ENCODE assay signal across 8 mouse cellular contexts in genomic region chr13:107101598-107101997, GRCm38 (mm10).
DNase-seq lines count a peak whose midpoint lies in the region; ATAC-seq and TF ChIP-seq lines count a peak whose summit lies in the region.

No protein-coding gene starts in this region.

- peak overlapping the region; percentile 60; the same call in 1 of the 2 replicates for H3K4me3 ChIP-seq in G1E (ENCODE audit: low read depth, low read length)
- H3K4me3 ChIP-seq in forebrain, embryonic 16.5 days (replicated peaks; ENCODE audit: low read length), result no peak overlapping the region
- H3K4me3 ChIP-seq in lung, embryonic 16.5 days (ENCODE audit: low read length), result no peak overlapping the region; the same call in 1 of the 2 replicates

- H3K27me3 ChIP-seq in G1E (ENCODE audit: insufficient read depth, low read length), result peaks cover 6% of the 10 kb centered on the region; the same call in 1 of the 2 replicates
- H3K27me3 ChIP-seq in forebrain, embryonic 16.5 days (replicated peaks; ENCODE audit: control insufficient read depth, insufficient read depth, low read length), result no peaks in the 10 kb centered on the region
- H3K27me3 ChIP-seq in lung, embryonic 16.5 days (ENCODE audit: control insufficient read depth, insufficient read depth, low read depth, low read length), result no peaks in the 10 kb centered on the region

- no peak for ATAC-seq in G1E (ENCODE audit: extremely low read depth, insufficient number of reproducible peaks, low FRiP score, poor library complexity, severe bottlenecking)
- ATAC-seq in forebrain, embryonic 16.5 days, result peak; percentile 85
- peak; percentile 88 for ATAC-seq in lung, embryonic 16.5 days (ENCODE audit: low read depth)

- no peaks in the 10 kb centered on the region; the same call in 1 of the 2 replicates for H3K9me3 ChIP-seq in G1E (replicated peaks)
- H3K9me3 ChIP-seq in forebrain, embryonic 16.5 days (ENCODE audit: control insufficient read depth, low read length), result no peaks in the 10 kb centered on the region
- H3K9me3 ChIP-seq in lung, embryonic 16.5 days (ENCODE audit: control insufficient read depth, low read length), result no peaks in the 10 kb centered on the region

- H3K36me3 ChIP-seq in G1E (replicated peaks), result no peaks in the 10 kb centered on the region
- no peaks in the 10 kb centered on the region for H3K36me3 ChIP-seq in forebrain, embryonic 16.5 days (ENCODE audit: control insufficient read depth, insufficient read depth)
- H3K36me3 ChIP-seq in lung, embryonic 16.5 days (ENCODE audit: control insufficient read depth, insufficient read depth, low read length), result no peaks in the 10 kb centered on the region

- H3K4me2 ChIP-seq in forebrain, embryonic 16.5 days (ENCODE audit: low read length), result peak overlapping the region; percentile 25
- H3K4me2 ChIP-seq in lung, embryonic 16.5 days (ENCODE audit: low read depth, low read length), result peak overlapping the region; percentile 27

- intact Hi-C loops in heart, postnatal 36 days (cut with DNase I), result loop anchor here (5.0 to 10.0 kb wide), 3 partner anchors 124 to 227 kb away; partner anchors contain the start of gene Dimt1

- H3K4me1 ChIP-seq in G1E (ENCODE audit: insufficient read depth, low read depth, low read length), result peaks cover 58% of the 10 kb centered on the region
- H3K4me1 ChIP-seq in forebrain, embryonic 16.5 days (replicated peaks; ENCODE audit: control insufficient read depth, insufficient read depth, low read length), result 0 out of 2 replicates have a peak, but pooled peaks cover 4% of the 10 kb centered on the region
- H3K4me1 ChIP-seq in lung, embryonic 16.5 days (replicated peaks; ENCODE audit: control insufficient read depth, insufficient read depth, low read length), result no peaks in the 10 kb centered on the region

- peak; percentile 87 for TF ChIP-seq CTCF in G1E (IDR thresholded peaks at IDR 0.05; ENCODE audit: low read depth, low read length)

- no peak overlapping the region for H3K27ac ChIP-seq in forebrain, embryonic 16.5 days (ENCODE audit: low read length)
- no peak overlapping the region for H3K27ac ChIP-seq in lung, embryonic 16.5 days (ENCODE audit: low read length)

- 26% methylated on average over 13 of the region's 13 CpGs for WGBS in forebrain, embryonic 16.5 days
- 21% methylated on average over 13 of the region's 13 CpGs for WGBS in lung, embryonic 16.5 days

- no peak overlapping the region for H3K9ac ChIP-seq in forebrain, embryonic 16.5 days (replicated peaks; ENCODE audit: low read depth, low read length)
- no peak overlapping the region for H3K9ac ChIP-seq in lung, embryonic 16.5 days (ENCODE audit: low read length)

- peak; percentile 43 for DNase-seq in G1E (ENCODE audit: low spot score)
- DNase-seq in cerebellum, adult 18-20 months, result peak; percentile 51 to 55
- DNase-seq in heart, postnatal 36 days, result peak; percentile 85 to 90
- peak; percentile 61 to 84 for DNase-seq in layer of hippocampus, adult 8-10 months (ENCODE audit: low spot score in 2 of 2)
- peak; percentile 45 for DNase-seq in ovary, postnatal 10 days (ENCODE audit: low spot score)
- peak; percentile 84 to 95 for DNase-seq in thymus, postnatal 10 days (ENCODE audit: low spot score in 2 of 2)
